Mouse (Mus musculus) heart, embryonic 16.5 days (tissue): Measurements from ENCODE around the gene Neo1. TPM values are rescaled to one million over a fixed set of nuclear protein-coding genes. Genes with fewer than 3 reads are reported as not detected.
A peak's percentile ranks its signal among the peaks of the same experiment; 100 is the strongest.

Experiments used
- ATAC-seq: fragments of 200-750 bp; cut with Nextera tagmentation; replicated peaks from 2 replicates; pipeline ENCODE4 v1.8.0; 2017; ENCODE audit warnings: moderate number of reproducible peaks; ENCODE audit not compliant: insufficient read depth, low FRiP score; ENCODE audit errors: extremely low read depth
- H3K27ac ChIP-seq: fragments of 300-500 bp; sonication (generic); 2 replicates; pipeline ENCODE4 v1.5.1; 2014; ENCODE audit warnings: mild to moderate bottlenecking, low read length, control low read depth, moderate library complexity
- H3K27me3 ChIP-seq: fragments of 300-500 bp; sonication (generic); 2 replicates; pipeline ENCODE4 v1.6.1; 2014; ENCODE audit warnings: low read length, mixed read lengths; ENCODE audit not compliant: control insufficient read depth, insufficient read depth
- H3K36me3 ChIP-seq: fragments of 300-500 bp; sonication (generic); 2 replicates; pipeline ENCODE4 v1.6.1; 2014; ENCODE audit not compliant: control insufficient read depth, insufficient read depth
- H3K4me1 ChIP-seq: fragments of 300-500 bp; sonication (generic); 2 replicates; pipeline ENCODE4 v1.6.1; 2014; ENCODE audit warnings: low read length, mixed read lengths; ENCODE audit not compliant: control insufficient read depth, insufficient read depth
- H3K4me2 ChIP-seq: fragments of 300-500 bp; sonication (generic); 2 replicates; pipeline ENCODE4 v1.6.1; 2014; ENCODE audit warnings: low read depth, mild to moderate bottlenecking, control low read depth, low read length
- H3K4me3 ChIP-seq: fragments of 300-500 bp; sonication (generic); 2 replicates; pipeline ENCODE4 v1.5.1; 2014; ENCODE audit warnings: mild to moderate bottlenecking, control low read depth, low read length
- H3K9ac ChIP-seq: fragments of 300-500 bp; sonication (generic); 2 replicates; pipeline ENCODE4 v1.6.1; 2014; ENCODE audit warnings: low read length, control low read depth
- H3K9me3 ChIP-seq: fragments of 300-500 bp; sonication (generic); replicated peaks from 2 replicates; pipeline ENCODE4 v1.6.1; 2016; ENCODE audit warnings: low read length; ENCODE audit not compliant: control insufficient read depth
- WGBS: fragments of 180-500 bp; shearing (Covaris S2); extraction: QIAGEN DNeasy Blood & Tissue Kit; methylation state at CpG from one replicate; pipeline ENCODE4 v1.1.7; 2014; 5-methylcytosine and 5-hydroxymethylcytosine counted together
- polyA plus RNA-seq: library from polyadenylated mRNA; unstranded; fragments of >200 nt; fragmentation: Nextera tagmentation; extraction: Ambion mirVana; gene quantifications from 2 replicates; pipeline ENCODE4 v1.2.1, GENCODE M21; 2015

The Neo1 gene
- polyA plus RNA-seq, 1 experiment from 2014 or later = 21.8 TPM

DNA sequence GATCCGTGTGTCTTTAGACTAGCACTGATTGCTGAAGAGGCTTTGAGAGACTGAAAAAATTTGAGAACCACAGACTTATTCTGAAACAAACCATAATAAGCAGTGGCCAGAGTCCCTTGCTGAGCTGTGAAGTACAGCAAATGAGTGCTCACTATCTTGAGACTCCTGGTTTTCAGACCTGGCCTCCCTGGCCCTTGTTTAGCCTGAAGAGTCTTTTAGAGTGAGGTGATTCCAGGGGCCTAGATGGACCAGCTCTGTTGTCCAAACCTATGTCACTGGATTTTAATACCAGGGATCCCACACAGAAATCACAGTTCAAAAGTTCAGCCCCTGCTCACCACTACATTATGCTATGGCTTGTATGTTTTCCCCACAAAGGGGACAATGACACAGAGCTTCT lies 156.4 kb downstream of the Neo1 start:
- ATAC-seq = no peak
- H3K36me3 ChIP-seq = peaks cover 16% of the 10 kb centered on the region
- no peak overlapping the region for H3K27ac ChIP-seq
- H3K4me2 ChIP-seq = no peak overlapping the region
- H3K9ac ChIP-seq = no peak overlapping the region
- no peaks in the 10 kb centered on the region for H3K27me3 ChIP-seq
- H3K4me1 ChIP-seq = peaks cover 5% of the 10 kb centered on the region; the same call in 1 of the 2 replicates
- no peak overlapping the region for H3K4me3 ChIP-seq
- H3K9me3 ChIP-seq = no peaks in the 10 kb centered on the region
- WGBS = 82% methylated on average over 1 of the region's 1 CpGs

- Histone ChIP-seq H3K9me3 (no peaks in the 10 kb centered on the region), H3K9ac (no peak overlapping the region), H3K4me3 (no peak overlapping the region), H3K27me3 (no peaks in the 10 kb centered on the region), H3K4me1 (no peaks in the 10 kb centered on the region), H3K36me3 (peaks cover 12% of the 10 kb centered on the region), H3K27ac (no peak overlapping the region), H3K4me2 (no peak overlapping the region)
- no peak for ATAC-seq
- WGBS = 90% methylated on average over 6 of the region's 6 CpGs
Measured at GRCm38 (mm10) chr9:58876946-58877625, 159.2 kb downstream of the Neo1 start.

DNA sequence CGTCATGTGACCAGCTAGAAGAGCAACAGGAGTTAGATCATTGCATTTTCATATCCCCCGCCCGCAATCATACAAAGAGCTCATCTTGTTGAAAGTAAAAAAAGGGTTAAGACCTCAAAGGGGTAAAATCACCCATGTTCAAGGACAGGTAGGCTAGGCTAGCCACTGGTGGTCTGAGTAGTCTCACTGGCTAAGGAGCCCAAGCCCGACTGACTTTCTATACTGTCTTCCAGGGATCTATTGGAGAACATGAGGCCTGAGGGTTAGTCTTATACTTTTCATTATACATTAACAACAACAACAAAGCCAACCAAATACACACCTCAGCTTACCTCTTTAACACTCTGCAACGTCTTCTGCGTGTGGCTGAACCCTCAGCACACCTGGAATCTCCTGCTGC lies 160.8 kb downstream of the Neo1 start:
- WGBS = 92% methylated on average over 6 of the region's 6 CpGs
- no peak for ATAC-seq

DNA sequence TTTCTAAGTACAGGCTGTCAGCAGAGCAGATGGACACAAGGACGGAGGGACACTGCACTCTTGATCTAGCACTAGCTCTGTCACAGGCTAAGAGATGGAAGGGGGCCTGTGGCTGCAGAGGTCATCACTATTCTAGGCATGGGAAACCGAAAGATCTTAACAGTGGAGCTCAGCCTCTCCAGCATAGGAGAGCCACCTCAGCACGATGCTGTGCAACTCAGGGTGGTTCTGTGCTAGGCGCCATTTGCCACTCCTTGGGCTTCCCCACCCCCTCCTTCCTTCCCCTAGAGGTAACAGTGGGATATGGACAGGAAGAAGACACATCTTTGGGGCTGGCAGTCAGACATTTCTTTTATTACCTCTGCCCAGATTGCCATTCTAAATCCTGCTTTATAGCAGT lies 161.9 kb downstream of the Neo1 start:
- H3K4me1 ChIP-seq = peaks cover 2% of the 10 kb centered on the region; the same call in 1 of the 2 replicates
- 86% methylated on average over 4 of the region's 4 CpGs for WGBS
- H3K36me3 ChIP-seq = peaks cover 7% of the 10 kb centered on the region
- no peak overlapping the region for H3K4me2 ChIP-seq
- ATAC-seq = no peak
- H3K27ac ChIP-seq = no peak overlapping the region
- no peak overlapping the region for H3K9ac ChIP-seq
- no peak overlapping the region for H3K4me3 ChIP-seq
- no peaks in the 10 kb centered on the region for H3K9me3 ChIP-seq
- H3K27me3 ChIP-seq = no peaks in the 10 kb centered on the region

More for the DNA sequence above, 160.8 kb downstream of the Neo1 start:
- Histone ChIP-seq H3K4me2 (no peak overlapping the region), H3K27ac (no peak overlapping the region), H3K4me3 (no peak overlapping the region), H3K36me3 (peaks cover 7% of the 10 kb centered on the region), H3K9ac (no peak overlapping the region), H3K27me3 (no peaks in the 10 kb centered on the region), H3K4me1 (peaks cover 2% of the 10 kb centered on the region; the same call in 1 of the 2 replicates), H3K9me3 (no peaks in the 10 kb centered on the region)

DNA sequence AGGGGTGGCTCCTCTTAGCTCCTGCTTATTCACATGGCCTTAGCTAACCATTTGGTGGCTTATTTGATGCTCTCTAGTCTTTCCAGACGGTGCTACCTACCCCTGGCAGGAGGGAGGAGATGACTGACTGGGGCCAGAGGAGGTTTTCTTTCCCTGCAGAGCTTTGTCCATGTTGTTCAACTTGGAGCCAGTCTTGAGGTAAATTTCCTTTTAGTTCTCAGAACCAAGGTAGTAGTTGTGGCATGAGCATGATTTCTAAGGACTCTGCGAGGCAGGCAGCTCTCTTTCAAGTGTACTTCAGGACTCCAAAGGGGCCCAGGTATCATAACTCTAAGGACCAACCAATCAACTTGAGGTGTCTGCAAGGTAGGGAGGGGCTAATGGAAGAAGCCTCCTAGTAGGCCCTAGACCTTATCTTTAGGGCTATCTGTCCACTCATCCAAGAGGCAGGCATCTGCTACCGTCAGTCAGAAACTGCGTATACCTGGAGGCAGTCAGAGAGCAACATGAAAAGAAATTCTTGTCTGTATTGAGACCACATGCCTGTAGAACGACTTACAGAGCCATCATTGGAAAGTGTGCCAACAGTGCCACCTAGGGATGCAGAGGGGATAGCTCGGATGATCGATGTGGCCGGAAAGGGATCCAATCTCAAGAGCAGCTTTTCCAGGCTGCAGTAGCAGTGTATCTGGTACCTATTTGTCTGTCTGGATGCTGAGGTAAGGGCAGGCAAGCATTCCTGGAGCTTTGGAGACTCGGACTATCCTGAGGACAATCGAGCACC lies 162.5 kb downstream of the Neo1 start:
- no peak overlapping the region for H3K4me2 ChIP-seq
- no peak for ATAC-seq
- H3K27ac ChIP-seq = no peak overlapping the region
- peaks cover 7% of the 10 kb centered on the region for H3K36me3 ChIP-seq
- no peak overlapping the region for H3K4me3 ChIP-seq
- H3K9ac ChIP-seq = no peak overlapping the region
- H3K27me3 ChIP-seq = no peaks in the 10 kb centered on the region
- no peaks in the 10 kb centered on the region for H3K9me3 ChIP-seq
- WGBS = 35% methylated on average over 10 of the region's 10 CpGs
- peaks cover 2% of the 10 kb centered on the region; the same call in 1 of the 2 replicates for H3K4me1 ChIP-seq

- H3K36me3 ChIP-seq = no peaks in the 10 kb centered on the region
- H3K4me2 ChIP-seq = no peak overlapping the region
- no peaks in the 10 kb centered on the region for H3K9me3 ChIP-seq
- no peak overlapping the region for H3K4me3 ChIP-seq
- H3K27ac ChIP-seq = no peak overlapping the region
- 30% methylated on average over 10 of the region's 10 CpGs for whole genome bisulfite sequencing
- no peak; the same call in 1 of the 2 replicates for ATAC-seq
- no peaks in the 10 kb centered on the region for H3K27me3 ChIP-seq
- H3K4me1 ChIP-seq = peaks cover 2% of the 10 kb centered on the region; the same call in 1 of the 2 replicates
- H3K9ac ChIP-seq = no peak overlapping the region
Measured at GRCm38 (mm10) chr9:58871141-58871540, 165.1 kb downstream of the Neo1 start.

GRCm38 (mm10) chr9:58863826-58864225 lies 172.4 kb downstream of the Neo1 start:
- Histone ChIP-seq H3K27me3 (peaks cover 1% of the 10 kb centered on the region; the same call in 1 of the 2 replicates), H3K9me3 (no peaks in the 10 kb centered on the region), H3K27ac (no peak overlapping the region), H3K4me1 (no peaks in the 10 kb centered on the region), H3K36me3 (no peaks in the 10 kb centered on the region), H3K4me2 (no peak overlapping the region), H3K4me3 (no peak overlapping the region), H3K9ac (no peak overlapping the region)
- WGBS = 37% methylated on average over 7 of the region's 7 CpGs
- ATAC-seq = no peak

DNA sequence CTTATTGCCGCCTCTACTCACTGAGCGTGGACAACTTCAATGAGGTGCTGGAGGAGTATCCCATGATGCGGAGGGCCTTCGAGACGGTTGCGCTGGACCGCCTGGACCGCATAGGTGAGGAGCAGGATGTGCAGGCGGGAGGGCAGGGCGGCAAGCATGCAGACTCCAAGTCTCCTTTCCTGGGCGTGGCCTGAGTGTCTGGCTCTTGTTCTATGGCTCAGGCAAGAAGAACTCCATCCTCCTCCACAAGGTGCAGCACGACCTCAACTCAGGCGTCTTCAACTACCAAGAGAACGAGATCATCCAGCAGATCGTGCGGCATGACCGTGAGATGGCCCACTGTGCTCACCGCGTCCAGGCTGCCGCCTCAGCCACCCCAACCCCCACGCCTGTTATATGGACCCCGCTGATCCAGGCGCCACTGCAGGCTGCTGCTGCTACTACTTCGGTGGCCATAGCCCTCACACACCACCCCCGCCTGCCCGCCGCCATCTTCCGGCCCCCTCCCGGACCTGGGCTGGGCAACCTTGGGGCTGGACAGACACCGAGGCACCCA lies 177.1 kb downstream of the Neo1 start:
- Histone ChIP-seq H3K4me3 (peak overlapping the region; percentile 4; the same call in 1 of the 2 replicates), H3K4me1 (no peaks in the 10 kb centered on the region), H3K9me3 (no peaks in the 10 kb centered on the region), H3K9ac (no peak overlapping the region), H3K27ac (no peak overlapping the region), H3K4me2 (peak overlapping the region; percentile 26; the same call in 1 of the 2 replicates), H3K27me3 (peaks cover 2% of the 10 kb centered on the region; the same call in 1 of the 2 replicates), H3K36me3 (no peaks in the 10 kb centered on the region)
- no peak for ATAC-seq
- WGBS = 44% methylated on average over 30 of the region's 30 CpGs

GRCm38 (mm10) chr9:58854931-58855330 lies 181.3 kb downstream of the Neo1 start:
- H3K27me3 ChIP-seq = peaks cover 2% of the 10 kb centered on the region; the same call in 1 of the 2 replicates
- H3K36me3 ChIP-seq = no peaks in the 10 kb centered on the region
- H3K9ac ChIP-seq = no peak overlapping the region
- no peak overlapping the region for H3K27ac ChIP-seq
- H3K9me3 ChIP-seq = no peaks in the 10 kb centered on the region
- H3K4me3 ChIP-seq = no peak overlapping the region
- no peak for ATAC-seq
- no peak overlapping the region for H3K4me2 ChIP-seq
- no peaks in the 10 kb centered on the region for H3K4me1 ChIP-seq
- WGBS = 61% methylated on average over 3 of the region's 3 CpGs
